Mouse (Mus musculus): Measurements from ENCODE around the gene Grpel1. TPM values are rescaled to one million over a fixed set of nuclear protein-coding genes. Genes with fewer than 3 reads are reported as not detected.

Grpel1 gene
- 62.9 and 66.4 TPM in 2 replicates for polyA plus RNA-seq (2015; fragmentation: Nextera tagmentation; extraction: Ambion mirVana)

DNA sequence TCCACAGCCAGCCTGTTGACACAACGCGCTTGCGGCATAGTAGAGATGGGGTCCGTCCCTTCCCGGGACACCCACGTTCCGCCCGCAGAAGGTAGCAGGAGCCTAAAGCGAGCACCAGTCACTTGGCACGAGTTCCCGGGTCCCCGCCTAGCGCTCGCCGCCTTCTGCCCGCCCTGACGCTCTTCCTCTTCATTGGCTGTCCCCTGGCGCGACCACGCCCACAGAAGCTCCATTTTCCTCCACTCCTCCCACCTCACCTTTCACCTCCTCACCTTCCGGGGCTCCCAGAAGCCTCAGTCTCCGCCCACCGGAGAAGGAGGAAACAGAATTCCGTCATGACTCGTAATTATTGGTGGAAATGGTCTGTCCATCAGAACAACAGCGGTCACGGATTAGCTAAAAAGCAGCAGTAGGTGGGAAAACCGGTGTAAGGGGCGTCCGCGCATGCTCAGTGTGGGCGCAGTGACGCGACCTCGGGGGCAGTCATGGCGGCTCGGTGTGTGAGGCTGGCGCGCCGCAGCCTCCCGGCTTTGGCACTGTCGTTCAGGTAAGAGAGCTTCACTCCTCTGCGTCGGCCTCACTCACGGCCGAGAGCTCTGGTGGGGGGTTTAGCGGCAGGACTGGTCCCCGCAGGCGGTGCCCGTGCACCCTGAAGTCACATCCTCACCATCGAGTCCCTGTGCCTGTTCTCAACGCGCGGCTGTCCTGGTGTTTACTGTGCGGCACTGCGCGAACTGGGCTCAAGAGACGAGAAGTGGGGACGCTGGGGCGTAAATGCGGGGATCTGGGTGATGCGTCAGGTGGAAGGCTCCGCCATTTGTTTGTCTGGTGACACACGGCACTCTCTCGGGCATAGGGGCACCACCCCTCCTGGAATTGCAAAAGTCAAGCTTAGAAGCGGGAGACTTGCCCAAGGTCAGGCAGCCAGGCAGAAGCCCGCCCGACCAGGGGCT, at the start of gene Grpel1:
Gene Grpel1 (plus strand): TSS at position 290 of the 953 bp plus-strand sequence.
- Histone ChIP-seq H3K9ac (replicated peaks; ENCODE audit: low read length) (peak within 1 kb of the TSS; percentile 85), H3K4me3 (ENCODE audit: low read length) (peak within 1 kb of the TSS; percentile 90), H3K36me3 (ENCODE audit: insufficient read depth, low read length) (peaks cover 7% of the 10 kb centered on the region; the same call in 1 of the 2 replicates), H3K27ac (ENCODE audit: low read length) (peak within 1 kb of the TSS; percentile 39), H3K4me1 (ENCODE audit: insufficient read depth, low read length) (peaks cover 23% of the 10 kb centered on the region), H3K4me2 (replicated peaks; ENCODE audit: low read depth, low read length) (peak within 1 kb of the TSS; percentile 96), H3K9me3 (ENCODE audit: low read length) (no peaks in the 10 kb centered on the region), H3K27me3 (ENCODE audit: insufficient read depth, low read length) (no peaks in the 10 kb centered on the region)
- peak; percentile 95 for ATAC-seq (ENCODE audit: low FRiP score, low TSS enrichment)
- under 1% methylated on average over 68 of the region's 68 CpGs for WGBS

DNA sequence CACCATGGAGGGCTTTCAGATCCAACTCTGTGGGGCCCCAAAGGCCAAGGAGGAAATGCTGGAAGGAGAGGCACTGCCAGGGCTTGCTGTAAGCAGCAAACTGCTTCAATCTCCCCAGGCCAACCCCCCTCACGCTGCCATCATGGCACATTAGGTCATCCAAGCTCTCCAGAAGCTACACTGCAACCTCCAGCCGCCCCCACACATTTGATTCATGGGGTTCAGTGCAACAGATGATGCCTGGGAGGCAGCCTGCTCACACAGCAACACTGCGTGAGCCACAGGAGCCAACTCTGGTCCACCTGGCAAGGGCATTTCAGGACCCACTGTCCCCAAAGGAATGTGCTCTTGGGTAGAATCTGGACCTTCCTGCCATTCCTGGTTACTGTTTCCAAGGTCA, 44.9 kb upstream of the Grpel1 start:
- Histone ChIP-seq H3K27ac (ENCODE audit: low read length) (no peak overlapping the region), H3K36me3 (ENCODE audit: insufficient read depth, low read length) (no peaks in the 10 kb centered on the region), H3K9me3 (ENCODE audit: low read length) (no peaks in the 10 kb centered on the region), H3K27me3 (ENCODE audit: insufficient read depth, low read length) (no peaks in the 10 kb centered on the region), H3K9ac (replicated peaks; ENCODE audit: low read length) (no peak overlapping the region), H3K4me2 (replicated peaks; ENCODE audit: low read depth, low read length) (no peak overlapping the region), H3K4me1 (ENCODE audit: insufficient read depth, low read length) (no peaks in the 10 kb centered on the region), H3K4me3 (ENCODE audit: low read length) (no peak overlapping the region)
- WGBS, result 72% methylated on average over 3 of the region's 3 CpGs
- ATAC-seq (ENCODE audit: low FRiP score, low TSS enrichment), result no peak

DNA sequence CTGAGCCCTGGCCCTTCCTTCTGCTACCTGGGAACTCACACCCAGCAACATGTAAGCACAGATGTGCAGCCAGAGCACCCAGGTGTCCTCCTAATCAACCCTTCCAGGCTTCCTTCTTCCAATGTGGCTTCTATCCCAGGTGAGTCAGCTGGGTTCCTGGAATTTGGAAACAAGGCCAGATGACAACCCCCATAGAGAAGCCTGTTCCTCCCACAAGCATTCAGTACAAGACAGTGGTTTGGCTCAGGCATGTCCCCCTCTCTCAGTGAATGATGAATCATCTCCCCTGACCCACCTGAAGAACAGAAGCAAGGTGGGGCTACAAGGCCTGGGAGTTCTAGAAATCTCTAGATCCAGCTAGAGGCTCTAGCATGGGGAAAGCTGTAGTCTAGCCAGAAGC, 42.1 kb upstream of the Grpel1 start:
- no peaks in the 10 kb centered on the region for H3K27me3 ChIP-seq (ENCODE audit: insufficient read depth, low read length)
- H3K9me3 ChIP-seq (ENCODE audit: low read length), result no peaks in the 10 kb centered on the region
- H3K27ac ChIP-seq (ENCODE audit: low read length), result no peak overlapping the region
- ATAC-seq (ENCODE audit: low FRiP score, low TSS enrichment), result no peak
- no peak overlapping the region for H3K4me2 ChIP-seq (replicated peaks; ENCODE audit: low read depth, low read length)
- H3K4me1 ChIP-seq (ENCODE audit: insufficient read depth, low read length), result peaks cover 7% of the 10 kb centered on the region
- no peak overlapping the region for H3K4me3 ChIP-seq (ENCODE audit: low read length)
- no peak overlapping the region for H3K9ac ChIP-seq (replicated peaks; ENCODE audit: low read length)
- H3K36me3 ChIP-seq (ENCODE audit: insufficient read depth, low read length), result no peaks in the 10 kb centered on the region

DNA sequence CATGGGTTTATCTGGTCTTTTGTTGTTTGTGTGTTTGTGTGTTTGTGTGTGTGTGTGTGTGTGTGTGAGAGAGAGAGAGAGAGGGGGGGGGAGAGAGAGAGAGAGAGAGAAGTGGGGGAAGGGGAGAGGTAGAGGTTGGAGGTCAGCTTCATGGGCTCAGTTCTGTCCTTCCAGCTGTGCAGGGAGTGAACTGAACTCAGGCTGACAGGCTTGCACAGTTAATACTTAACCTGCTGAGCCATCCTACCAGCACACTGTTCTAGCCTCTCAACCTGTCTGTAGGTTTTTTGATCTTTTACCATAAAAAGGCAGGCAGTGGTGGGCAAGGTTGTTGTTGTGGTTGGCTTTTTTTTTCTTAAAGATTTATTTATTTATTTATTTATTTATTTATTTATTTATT, 40.1 kb upstream of the Grpel1 start:
- H3K27me3 ChIP-seq (ENCODE audit: insufficient read depth, low read length), result no peaks in the 10 kb centered on the region
- no peak overlapping the region for H3K27ac ChIP-seq (ENCODE audit: low read length)
- H3K4me3 ChIP-seq (ENCODE audit: low read length), result no peak overlapping the region
- no peaks in the 10 kb centered on the region for H3K9me3 ChIP-seq (ENCODE audit: low read length)
- no peaks in the 10 kb centered on the region for H3K36me3 ChIP-seq (ENCODE audit: insufficient read depth, low read length)
- ATAC-seq (ENCODE audit: low FRiP score, low TSS enrichment), result peak; percentile 64; the same call in 1 of the 2 replicates
- no peak overlapping the region for H3K9ac ChIP-seq (replicated peaks; ENCODE audit: low read length)
- peaks cover 13% of the 10 kb centered on the region for H3K4me1 ChIP-seq (ENCODE audit: insufficient read depth, low read length)
- no peak overlapping the region for H3K4me2 ChIP-seq (replicated peaks; ENCODE audit: low read depth, low read length)

DNA sequence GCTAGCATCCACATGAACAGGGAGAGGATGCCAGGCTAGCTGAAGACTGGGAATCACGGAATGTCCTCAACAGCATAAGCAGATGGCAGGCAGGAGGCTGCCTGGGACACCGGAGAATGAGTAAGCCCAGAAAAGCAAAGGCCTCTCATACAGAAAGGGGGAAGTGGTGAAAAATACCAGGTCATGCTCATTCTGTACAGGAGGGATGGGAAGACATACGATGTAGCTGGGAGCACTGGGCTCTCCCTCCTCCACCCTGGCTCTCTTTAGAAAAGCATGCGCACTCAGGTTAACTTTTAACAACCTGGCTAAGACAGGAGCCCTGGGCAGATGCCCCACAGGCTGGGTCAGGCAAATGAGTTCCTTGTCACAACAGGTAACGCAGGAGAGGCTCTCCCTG, 38.4 kb upstream of the Grpel1 start:
- ATAC-seq (ENCODE audit: low FRiP score, low TSS enrichment), result peak; percentile 62; the same call in 1 of the 2 replicates
- H3K9me3 ChIP-seq (ENCODE audit: low read length), result no peaks in the 10 kb centered on the region
- WGBS, result 69% methylated on average over 5 of the region's 5 CpGs
- peaks cover 13% of the 10 kb centered on the region for H3K4me1 ChIP-seq (ENCODE audit: insufficient read depth, low read length)
- no peaks in the 10 kb centered on the region for H3K27me3 ChIP-seq (ENCODE audit: insufficient read depth, low read length)
- H3K27ac ChIP-seq (ENCODE audit: low read length), result no peak overlapping the region
- no peak overlapping the region for H3K4me3 ChIP-seq (ENCODE audit: low read length)
- no peaks in the 10 kb centered on the region for H3K36me3 ChIP-seq (ENCODE audit: insufficient read depth, low read length)
- no peak overlapping the region for H3K4me2 ChIP-seq (replicated peaks; ENCODE audit: low read depth, low read length)
- H3K9ac ChIP-seq (replicated peaks; ENCODE audit: low read length), result no peak overlapping the region

DNA sequence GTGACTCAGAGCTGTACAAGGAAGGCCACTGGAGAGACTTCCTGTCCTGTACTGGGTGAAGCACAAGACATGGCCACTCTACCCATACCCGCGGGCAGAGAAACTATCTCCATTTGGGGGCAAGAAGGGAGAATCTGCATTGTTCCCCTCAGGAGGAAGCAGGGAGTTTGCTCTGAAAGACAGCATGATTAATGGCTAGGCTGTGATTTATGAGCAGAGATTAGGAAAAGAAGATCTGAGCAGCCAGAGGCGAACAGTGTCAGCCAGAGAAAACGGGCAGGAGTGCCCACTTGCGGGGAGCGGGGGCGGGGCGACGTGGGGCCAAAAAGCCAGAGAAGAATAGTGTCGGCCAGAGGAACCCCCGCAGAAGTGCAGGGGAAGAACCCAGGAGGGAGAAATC, 37.0 kb upstream of the Grpel1 start:
- peak overlapping the region; percentile 2; the same call in 1 of the 2 replicates for H3K4me2 ChIP-seq (replicated peaks; ENCODE audit: low read depth, low read length)
- ATAC-seq (ENCODE audit: low FRiP score, low TSS enrichment), result no peak; the same call in 1 of the 2 replicates
- 24% methylated on average over 11 of the region's 11 CpGs for WGBS
- H3K4me3 ChIP-seq (ENCODE audit: low read length), result no peak overlapping the region
- no peak overlapping the region for H3K27ac ChIP-seq (ENCODE audit: low read length)
- H3K27me3 ChIP-seq (ENCODE audit: insufficient read depth, low read length), result no peaks in the 10 kb centered on the region
- H3K9ac ChIP-seq (replicated peaks; ENCODE audit: low read length), result 0 out of 2 replicates have a peak overlapping the region, but pooled peaks have one; percentile 25
- peaks cover 13% of the 10 kb centered on the region for H3K4me1 ChIP-seq (ENCODE audit: insufficient read depth, low read length)
- no peaks in the 10 kb centered on the region for H3K36me3 ChIP-seq (ENCODE audit: insufficient read depth, low read length)
- no peaks in the 10 kb centered on the region for H3K9me3 ChIP-seq (ENCODE audit: low read length)

DNA sequence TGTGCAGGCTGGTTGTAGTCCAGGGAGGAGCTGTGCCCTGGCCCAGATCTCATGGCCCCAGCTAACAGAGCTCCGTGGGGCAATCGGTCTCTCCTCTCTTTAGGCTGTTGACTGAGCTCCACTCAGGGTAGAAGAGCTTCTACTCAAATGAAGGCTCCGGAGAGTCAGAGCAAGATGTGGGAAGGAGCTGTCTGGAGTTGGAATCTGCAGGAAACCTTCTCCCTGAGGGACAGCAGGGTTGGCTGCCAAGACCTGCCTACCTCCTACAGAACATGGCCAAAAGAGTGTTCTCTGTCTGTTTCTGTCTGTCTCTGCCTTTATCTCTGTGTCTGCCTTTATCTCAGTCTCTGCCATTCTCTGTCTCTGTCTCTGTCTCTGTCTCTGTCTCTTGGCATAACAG, 35.2 kb upstream of the Grpel1 start:
- Histone ChIP-seq H3K4me2 (replicated peaks; ENCODE audit: low read depth, low read length) (no peak overlapping the region), H3K27ac (ENCODE audit: low read length) (no peak overlapping the region), H3K36me3 (ENCODE audit: insufficient read depth, low read length) (no peaks in the 10 kb centered on the region), H3K4me1 (ENCODE audit: insufficient read depth, low read length) (peaks cover 13% of the 10 kb centered on the region), H3K9ac (replicated peaks; ENCODE audit: low read length) (no peak overlapping the region), H3K4me3 (ENCODE audit: low read length) (no peak overlapping the region), H3K9me3 (ENCODE audit: low read length) (no peaks in the 10 kb centered on the region), H3K27me3 (ENCODE audit: insufficient read depth, low read length) (no peaks in the 10 kb centered on the region)
- 87% methylated on average over 3 of the region's 3 CpGs for WGBS
- no peak for ATAC-seq (ENCODE audit: low FRiP score, low TSS enrichment)

DNA sequence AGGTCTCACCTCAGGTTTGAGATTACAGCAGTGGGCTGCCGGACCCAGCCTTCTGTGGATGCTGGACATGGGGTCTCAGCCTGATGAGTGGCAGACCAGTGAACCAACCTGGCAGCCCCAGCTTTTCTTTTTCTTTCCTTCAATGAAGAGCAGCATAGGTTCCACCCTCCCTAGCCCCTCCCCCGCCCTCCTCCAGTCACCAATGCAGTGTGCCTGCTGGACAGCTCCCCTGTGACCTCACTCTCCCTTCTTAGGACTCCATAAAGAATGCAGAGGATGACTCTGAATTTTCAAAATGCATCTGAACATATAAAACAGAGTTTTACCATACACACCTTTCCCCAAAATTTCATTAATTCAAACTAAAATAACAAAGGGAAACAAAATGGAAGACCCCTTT, 33.1 kb upstream of the Grpel1 start:
- ATAC-seq (ENCODE audit: low FRiP score, low TSS enrichment), result no peak
- 58% methylated on average over 2 of the region's 2 CpGs for WGBS

DNA sequence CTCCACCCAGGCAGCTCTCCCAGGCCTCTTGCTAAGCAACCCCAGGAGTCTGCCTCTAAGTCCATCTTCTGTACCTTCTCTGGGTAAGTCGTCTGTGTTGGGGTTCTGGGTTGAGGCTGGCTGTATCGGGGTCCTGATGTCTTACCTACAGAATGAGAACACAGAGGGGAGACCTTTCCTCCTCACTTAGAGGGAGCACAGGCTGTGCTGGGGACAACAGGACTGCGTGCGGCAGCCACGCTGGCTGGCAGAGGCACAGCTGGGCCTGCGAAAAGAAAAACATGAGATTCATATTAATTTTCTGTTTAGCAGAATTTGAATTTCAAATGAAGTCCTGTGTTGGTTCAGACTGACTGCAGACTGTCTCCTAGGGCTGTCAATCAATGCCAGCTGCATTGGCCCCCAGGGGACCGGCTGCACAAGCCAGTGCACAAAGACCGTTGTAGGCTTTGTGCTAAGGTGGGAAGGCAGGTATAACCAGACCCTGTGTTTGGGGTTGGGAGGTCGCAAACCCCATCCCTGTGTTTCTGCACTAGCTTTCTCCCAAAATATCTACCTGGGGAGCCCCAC, 30.3 kb upstream of the Grpel1 start:
- no peaks in the 10 kb centered on the region for H3K9me3 ChIP-seq (ENCODE audit: low read length)
- no peaks in the 10 kb centered on the region for H3K36me3 ChIP-seq (ENCODE audit: insufficient read depth, low read length)
- H3K4me1 ChIP-seq (ENCODE audit: insufficient read depth, low read length), result no peaks in the 10 kb centered on the region
- H3K27me3 ChIP-seq (ENCODE audit: insufficient read depth, low read length), result no peaks in the 10 kb centered on the region
- WGBS, result 67% methylated on average over 9 of the region's 9 CpGs
- H3K4me3 ChIP-seq (ENCODE audit: low read length), result no peak overlapping the region
- ATAC-seq (ENCODE audit: low FRiP score, low TSS enrichment), result no peak
- H3K27ac ChIP-seq (ENCODE audit: low read length), result no peak overlapping the region
- H3K9ac ChIP-seq (replicated peaks; ENCODE audit: low read length), result no peak overlapping the region
- no peak overlapping the region for H3K4me2 ChIP-seq (replicated peaks; ENCODE audit: low read depth, low read length)

More for the DNA sequence above, 33.1 kb upstream of the Grpel1 start:
- Histone ChIP-seq H3K4me2 (replicated peaks; ENCODE audit: low read depth, low read length) (no peak overlapping the region), H3K9me3 (ENCODE audit: low read length) (no peaks in the 10 kb centered on the region), H3K4me1 (ENCODE audit: insufficient read depth, low read length) (peaks cover 13% of the 10 kb centered on the region), H3K4me3 (ENCODE audit: low read length) (no peak overlapping the region), H3K36me3 (ENCODE audit: insufficient read depth, low read length) (no peaks in the 10 kb centered on the region), H3K9ac (replicated peaks; ENCODE audit: low read length) (no peak overlapping the region), H3K27ac (ENCODE audit: low read length) (no peak overlapping the region), H3K27me3 (ENCODE audit: insufficient read depth, low read length) (no peaks in the 10 kb centered on the region)

DNA sequence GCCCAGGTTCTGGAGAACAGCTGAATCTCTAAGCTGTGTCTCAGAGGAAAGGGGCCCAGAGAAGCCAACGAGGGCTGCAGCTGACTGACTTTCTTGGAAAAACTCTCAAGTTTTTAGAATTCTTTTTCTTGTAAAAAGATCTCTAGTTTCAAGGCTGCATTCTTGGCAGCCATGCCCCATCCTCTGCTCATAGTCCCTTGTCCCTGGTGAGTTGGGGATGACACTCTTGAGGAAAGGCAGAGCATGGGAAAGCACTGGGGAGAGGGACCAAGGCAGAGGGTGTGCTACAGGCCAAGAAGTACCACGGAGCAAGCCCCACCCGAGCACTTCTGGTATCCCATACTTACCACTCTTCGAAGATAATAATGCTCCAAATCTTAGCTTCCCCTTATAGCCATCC, 27.9 kb upstream of the Grpel1 start:
- no peak overlapping the region for H3K27ac ChIP-seq (ENCODE audit: low read length)
- H3K27me3 ChIP-seq (ENCODE audit: insufficient read depth, low read length), result no peaks in the 10 kb centered on the region
- H3K9ac ChIP-seq (replicated peaks; ENCODE audit: low read length), result no peak overlapping the region
- no peaks in the 10 kb centered on the region for H3K9me3 ChIP-seq (ENCODE audit: low read length)
- no peak for ATAC-seq (ENCODE audit: low FRiP score, low TSS enrichment)
- no peaks in the 10 kb centered on the region for H3K36me3 ChIP-seq (ENCODE audit: insufficient read depth, low read length)
- no peak overlapping the region for H3K4me2 ChIP-seq (replicated peaks; ENCODE audit: low read depth, low read length)
- no peaks in the 10 kb centered on the region for H3K4me1 ChIP-seq (ENCODE audit: insufficient read depth, low read length)
- no peak overlapping the region for H3K4me3 ChIP-seq (ENCODE audit: low read length)
- WGBS, result 72% methylated on average over 4 of the region's 4 CpGs
